Mouse (Mus musculus): ENCODE data around the gene Ush2a.

GRCm38 (mm10) chr1:188598052-188598451 lies 336.2 kb downstream of the Ush2a start:
- TF ChIP-seq POLR2A (IDR thresholded peaks at IDR 0.05; ENCODE audit: low read depth, low read length) (no peak), CTCF (conservative IDR thresholded peaks at IDR 0.05; ENCODE audit: insufficient read depth, insufficient read length, low read depth, low read length) (0 out of 2 replicates have a peak, but pooled peaks have one; percentile 22)

All from kidney, adult 2 months (tissue).